Mouse (Mus musculus) embryonic facial prominence, embryonic 14.5 days (tissue): ENCODE measurements around the gene Noto. TPM values are rescaled to one million over a fixed set of nuclear protein-coding genes. Genes with fewer than 3 reads are reported as not detected.

ENCODE experiments used
- ATAC-seq: fragments of 200-750 bp; cut with Nextera tagmentation; 2 replicates; pipeline ENCODE4 v1.8.0; 2017; ENCODE audit warnings: low read depth, moderate number of reproducible peaks, moderate TSS enrichment
- DNase-seq: peaks from one replicate; pipeline ENCODE4 v3.0.0-alpha.2; 2015; ENCODE audit warnings: low spot score
- H3K27ac ChIP-seq: fragments of 300-500 bp; sonication (generic); replicated peaks from 2 replicates; pipeline ENCODE4 v1.5.1; 2014; ENCODE audit warnings: low read depth, mild to moderate bottlenecking, low read length, moderate library complexity
- H3K27me3 ChIP-seq: fragments of 300-500 bp; sonication (generic); replicated peaks from 2 replicates; pipeline ENCODE4 v1.6.1; 2014; ENCODE audit warnings: low read length; ENCODE audit not compliant: control insufficient read depth, insufficient read depth
- H3K36me3 ChIP-seq: fragments of 300-500 bp; sonication (generic); 2 replicates; pipeline ENCODE4 v1.6.1; 2014; ENCODE audit warnings: low read length, mixed read lengths; ENCODE audit not compliant: control insufficient read depth, insufficient read depth
- H3K4me1 ChIP-seq: fragments of 300-500 bp; sonication (generic); 2 replicates; pipeline ENCODE4 v1.6.1; 2014; ENCODE audit warnings: antibody characterized with exemption, low read length; ENCODE audit not compliant: control insufficient read depth, insufficient read depth
- H3K4me2 ChIP-seq: fragments of 300-500 bp; sonication (generic); 2 replicates; pipeline ENCODE4 v1.6.1; 2014; ENCODE audit warnings: low read depth, mild to moderate bottlenecking, low read length, moderate library complexity, mixed read lengths
- H3K4me3 ChIP-seq: fragments of 300-500 bp; sonication (generic); 2 replicates; pipeline ENCODE4 v1.5.1; 2014; ENCODE audit warnings: low read depth, mild to moderate bottlenecking, low read length
- H3K9ac ChIP-seq: fragments of 300-500 bp; sonication (generic); 2 replicates; pipeline ENCODE4 v1.6.1; 2014; ENCODE audit warnings: low read depth, mild to moderate bottlenecking, low read length, moderate library complexity, mixed read lengths
- H3K9me3 ChIP-seq: fragments of 300-500 bp; sonication (generic); 2 replicates; pipeline ENCODE4 v1.6.1; 2016; ENCODE audit warnings: low read length; ENCODE audit not compliant: control insufficient read depth
- WGBS: fragments of 180-500 bp; shearing (Covaris S2); extraction: QIAGEN DNeasy Blood & Tissue Kit; methylation state at CpG from one replicate; pipeline ENCODE4 v1.1.7; 2014; 5-methylcytosine and 5-hydroxymethylcytosine counted together
- polyA plus RNA-seq: library from polyadenylated mRNA; unstranded; fragments of >200 nt; fragmentation: Nextera tagmentation; extraction: Ambion mirVana; gene quantifications from 2 replicates; pipeline ENCODE4 v1.2.1, GENCODE M21; 2014

The Noto gene
- polyA plus RNA-seq, 1 experiment from 2014 or later = not detected

- no peak for DNase-seq
- 92% methylated on average over 3 of the region's 3 CpGs for WGBS
- no peak overlapping the region for H3K27ac ChIP-seq
- H3K27me3 ChIP-seq = peaks cover 6% of the 10 kb centered on the region; the same call in 1 of the 2 replicates
- ATAC-seq = no peak
- H3K4me1 ChIP-seq = no peaks in the 10 kb centered on the region
- no peak overlapping the region for H3K4me3 ChIP-seq
- H3K36me3 ChIP-seq = no peaks in the 10 kb centered on the region
- no peak overlapping the region for H3K4me2 ChIP-seq
- no peaks in the 10 kb centered on the region for H3K9me3 ChIP-seq
- no peak overlapping the region for H3K9ac ChIP-seq
Measured at GRCm38 (mm10) chr6:85475581-85475980, 51.9 kb downstream of the Noto start.

- DNase-seq (peak; percentile 23), ATAC-seq (peak; percentile 48; the same call in 1 of the 2 replicates)
- H3K27me3 ChIP-seq = peaks cover 23% of the 10 kb centered on the region
- H3K4me3 ChIP-seq = no peak overlapping the region
- no peaks in the 10 kb centered on the region for H3K9me3 ChIP-seq
- no peaks in the 10 kb centered on the region for H3K36me3 ChIP-seq
- no peaks in the 10 kb centered on the region for H3K4me1 ChIP-seq
- H3K27ac ChIP-seq = no peak overlapping the region
- H3K9ac ChIP-seq = no peak overlapping the region
- H3K4me2 ChIP-seq = no peak overlapping the region
- 34% methylated on average over 9 of the region's 10 CpGs for WGBS
Measured at GRCm38 (mm10) chr6:85477366-85477917, 53.8 kb downstream of the Noto start.

- Histone ChIP-seq H3K27me3 (peaks cover 32% of the 10 kb centered on the region), H3K4me3 (no peak overlapping the region), H3K36me3 (no peaks in the 10 kb centered on the region), H3K9me3 (no peaks in the 10 kb centered on the region), H3K27ac (no peak overlapping the region), H3K4me2 (no peak overlapping the region), H3K4me1 (no peaks in the 10 kb centered on the region), H3K9ac (no peak overlapping the region)
- ATAC-seq = no peak
- WGBS = 47% methylated on average over 14 of the region's 14 CpGs
- no peak for DNase-seq
Measured at GRCm38 (mm10) chr6:85478416-85478815, 54.7 kb downstream of the Noto start.

Other genes starting within 250 kb of the Noto start
- gene Emx1, start 236.4 kb upstream of the Noto start, polyA plus RNA-seq = 0.11 TPM in 1 of 2 replicates, not detected in the other
- 6.7 and 8.9 TPM in 2 replicates for gene Sfxn5, start 90.5 kb upstream of the Noto start, polyA plus RNA-seq
- gene Rab11fip5, start 49.3 kb upstream of the Noto start, polyA plus RNA-seq = 15.1 and 15.7 TPM in 2 replicates
- gene Smyd5, start 8.1 kb downstream of the Noto start, polyA plus RNA-seq = 38.1 and 43.4 TPM in 2 replicates
- 448 and 463 TPM in 2 replicates for gene Cct7, start 27.6 kb downstream of the Noto start, polyA plus RNA-seq
- gene Pradc1, start 28.1 kb downstream of the Noto start, polyA plus RNA-seq = 28.0 and 29.9 TPM in 2 replicates
- gene Fbxo41, start 79.1 kb downstream of the Noto start, polyA plus RNA-seq = 0.46 and 0.49 TPM in 2 replicates
- gene Egr4, start 89.7 kb downstream of the Noto start, polyA plus RNA-seq = not detected in 2 replicates
- gene Alms1, start 163.6 kb downstream of the Noto start, polyA plus RNA-seq = 5.1 and 5.3 TPM in 2 replicates